ENCODE assay signal across 8 mouse cellular contexts in the genomic region with DNA sequence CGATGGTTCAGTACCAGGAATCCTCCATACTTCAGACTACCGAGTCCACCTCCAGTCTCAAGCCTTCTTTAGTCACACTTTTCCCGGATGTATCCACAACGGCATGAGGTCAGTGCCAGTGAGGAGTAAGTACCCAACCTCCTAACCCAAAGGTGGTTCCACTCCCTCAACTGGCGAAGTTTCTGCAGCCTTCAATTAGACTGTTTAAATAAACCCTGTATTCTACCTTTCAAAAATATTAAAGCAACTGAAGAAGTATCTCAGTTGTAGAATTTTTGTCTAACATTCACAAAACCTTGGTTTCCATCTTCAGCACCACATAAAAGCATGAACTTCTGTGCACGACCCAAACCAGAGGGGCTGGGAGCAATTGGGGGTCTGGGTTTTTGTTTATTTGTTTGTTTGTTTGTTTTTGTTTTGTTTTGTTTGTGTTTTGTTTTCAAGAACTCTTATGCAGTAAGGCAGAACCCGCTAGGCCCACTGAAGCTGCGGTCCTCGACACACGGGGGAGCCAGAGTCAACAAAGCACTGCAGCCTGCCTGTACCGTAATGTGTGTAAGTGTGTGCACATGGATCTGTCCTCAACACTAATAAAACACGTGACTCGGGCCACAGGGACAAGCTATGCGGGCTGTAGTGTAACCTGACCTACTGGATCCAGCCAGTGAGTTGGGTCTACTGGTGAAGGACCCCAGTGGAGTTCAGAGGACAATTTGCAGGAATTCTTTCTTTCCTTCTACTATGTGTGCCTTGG. TPM values are rescaled to one million over a fixed set of nuclear protein-coding genes. Genes with fewer than 3 reads are reported as not detected.
DNase-seq lines count a peak whose midpoint lies in the region; ATAC-seq and TF ChIP-seq lines count a peak whose summit lies in the region.

No protein-coding gene starts in this region.

- H3K4me1 ChIP-seq in hindbrain, embryonic 11.5 days (replicated peaks; ENCODE audit: control insufficient read depth, insufficient read depth, low read length) = no peaks in the 10 kb centered on the region
- no peaks in the 10 kb centered on the region for H3K4me1 ChIP-seq in lung, postnatal 0 days (ENCODE audit: insufficient read depth, low read depth, low read length)

- H3K9ac ChIP-seq in hindbrain, embryonic 11.5 days (ENCODE audit: low read depth, low read length) = no peak overlapping the region
- no peak overlapping the region for H3K9ac ChIP-seq in lung, postnatal 0 days (replicated peaks; ENCODE audit: low read depth)

- H3K4me2 ChIP-seq in hindbrain, embryonic 11.5 days (replicated peaks; ENCODE audit: low read depth, low read length) = no peak overlapping the region
- no peak overlapping the region for H3K4me2 ChIP-seq in lung, postnatal 0 days (replicated peaks; ENCODE audit: low read depth, low read length)

- H3K27ac ChIP-seq in hindbrain, embryonic 11.5 days (ENCODE audit: low read depth, low read length) = no peak overlapping the region
- H3K27ac ChIP-seq in lung, postnatal 0 days (ENCODE audit: low read length) = no peak overlapping the region

- DNase-seq in Muller cell, postnatal 12 days (ENCODE audit: inconsistent ontology term) = peak; percentile 80
- peak; percentile 80 for DNase-seq in cerebellum, adult 9-10 months
- DNase-seq in frontal cortex, adult 2 months (ENCODE audit: extremely low spot score in 1 of 2, low spot score in 1 of 2) = peak; percentile 64 to 86
- peak; percentile 82 for DNase-seq in hindbrain, embryonic 11.5 days (ENCODE audit: low spot score)
- DNase-seq in layer of hippocampus, adult 9-11 months = peak; percentile 85
- peak; percentile 91 for DNase-seq in lung, postnatal 0 days (ENCODE audit: low spot score)
- DNase-seq in ovary, postnatal 14 days (ENCODE audit: low spot score) = peak; percentile 67
- DNase-seq in thymus, postnatal 10 days (ENCODE audit: low spot score in 2 of 2) = peak; percentile 59 to 76

- no peaks in the 10 kb centered on the region for H3K27me3 ChIP-seq in hindbrain, embryonic 11.5 days (ENCODE audit: control insufficient read depth, insufficient read depth, low read length)
- H3K27me3 ChIP-seq in lung, postnatal 0 days (replicated peaks; ENCODE audit: insufficient read depth, low read length) = no peaks in the 10 kb centered on the region

- no peaks in the 10 kb centered on the region for H3K9me3 ChIP-seq in hindbrain, embryonic 11.5 days (ENCODE audit: control insufficient read depth, low read length)
- H3K9me3 ChIP-seq in lung, postnatal 0 days (ENCODE audit: low read length) = no peaks in the 10 kb centered on the region

- TF ChIP-seq CTCF in lung, postnatal 0 days (IDR thresholded peaks at IDR 0.05) = peak; percentile 97

- ATAC-seq in hindbrain, embryonic 11.5 days (ENCODE audit: low FRiP score) = peak; percentile 78
- peak; percentile 91 for ATAC-seq in lung, postnatal 0 days

- TF ChIP-seq EP300 in lung, postnatal 0 days (IDR thresholded peaks at IDR 0.05) = no peak

- 24% methylated on average over 14 of the region's 14 CpGs for WGBS in hindbrain, embryonic 11.5 days
- WGBS in lung, postnatal 0 days = 20% methylated on average over 14 of the region's 14 CpGs

- H3K4me3 ChIP-seq in hindbrain, embryonic 11.5 days (ENCODE audit: low read depth, low read length) = no peak overlapping the region
- no peak overlapping the region for H3K4me3 ChIP-seq in lung, postnatal 0 days (ENCODE audit: low read depth, low read length)

- H3K36me3 ChIP-seq in hindbrain, embryonic 11.5 days (ENCODE audit: control insufficient read depth, insufficient read depth, low read length) = no peaks in the 10 kb centered on the region
- H3K36me3 ChIP-seq in lung, postnatal 0 days (ENCODE audit: insufficient read depth, low read length) = no peaks in the 10 kb centered on the region

RNA-seq across cellular contexts. Expression of a gene that starts 3.8 kb away (rescaled TPM):
- polyA plus RNA-seq in frontal cortex, adult 2 months (2012; rRNA removed) = 2.3 and 2.4 TPM in 2 replicates
- 0.20 and 0.71 TPM in 2 replicates for polyA plus RNA-seq in hindbrain, embryonic 11.5 days (2014; fragmentation: Nextera tagmentation; extraction: Ambion mirVana)
- not detected in 2 replicates for polyA plus RNA-seq in lung, postnatal 0 days (2015; fragmentation: Nextera tagmentation; extraction: Ambion mirVana)

RNA-seq across cellular contexts. Expression of a gene that starts 56.1 kb away (rescaled TPM):
- polyA plus RNA-seq in frontal cortex, adult 2 months (2012; rRNA removed) = 17.0 and 17.9 TPM in 2 replicates
- polyA plus RNA-seq in hindbrain, embryonic 11.5 days (2014; fragmentation: Nextera tagmentation; extraction: Ambion mirVana) = 10.2 and 10.7 TPM in 2 replicates
- 20.3 and 21.1 TPM in 2 replicates for polyA plus RNA-seq in lung, postnatal 0 days (2015; fragmentation: Nextera tagmentation; extraction: Ambion mirVana)
